Mouse (Mus musculus) left cerebral cortex, adult 11 months (tissue): Measurements from ENCODE around the gene Tmem253.

Experiments
- DNase-seq: peaks from one replicate; pipeline ENCODE4 v3.0.0; 2022; ENCODE audit warnings: low spot score

Tmem253 gene

DNA sequence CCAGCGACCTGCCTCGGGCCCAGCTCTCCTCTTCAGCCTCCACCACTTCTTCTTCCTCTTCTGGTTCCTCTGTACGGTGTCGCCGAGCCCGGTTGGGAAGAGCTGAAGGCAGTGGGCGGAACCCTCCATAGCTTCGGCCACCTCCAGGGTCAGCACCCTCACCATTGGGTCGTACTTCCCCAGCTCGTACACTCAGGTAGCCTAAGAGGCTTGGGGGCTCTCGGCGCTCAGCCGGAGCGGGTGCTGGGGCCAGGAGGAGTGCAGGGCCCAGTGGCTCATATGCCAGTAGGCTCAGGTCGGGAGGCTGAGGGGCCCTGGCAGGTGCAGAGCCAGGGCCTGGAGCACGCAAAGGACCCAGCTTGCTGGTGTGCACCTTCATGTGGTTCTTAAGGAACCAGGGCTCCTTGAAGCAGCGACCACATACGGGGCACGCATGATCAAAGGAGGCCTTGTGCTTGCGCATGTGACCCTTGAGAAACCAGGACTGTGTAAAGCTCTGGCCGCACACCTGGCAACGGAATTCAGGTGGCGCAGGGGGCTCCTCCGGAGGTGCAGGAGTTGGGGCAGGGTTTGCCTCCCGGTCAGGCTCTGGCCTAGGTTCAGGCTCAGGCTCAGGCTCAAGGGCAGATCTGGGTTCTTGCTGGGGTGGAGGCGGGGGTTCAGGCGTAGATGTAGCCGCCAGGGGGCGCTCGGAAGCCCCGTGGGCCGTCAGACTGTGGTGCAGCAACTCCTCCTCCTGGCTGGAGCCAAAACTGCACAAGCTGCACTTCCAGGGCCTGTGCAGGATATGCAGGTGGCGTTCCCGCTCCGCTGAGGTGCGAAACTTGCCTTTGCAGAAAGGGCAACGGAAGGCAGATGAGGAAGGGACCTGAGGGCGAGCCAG, 6.9 kb upstream of the Tmem253 start:
- DNase-seq: peak; percentile 86

DNA sequence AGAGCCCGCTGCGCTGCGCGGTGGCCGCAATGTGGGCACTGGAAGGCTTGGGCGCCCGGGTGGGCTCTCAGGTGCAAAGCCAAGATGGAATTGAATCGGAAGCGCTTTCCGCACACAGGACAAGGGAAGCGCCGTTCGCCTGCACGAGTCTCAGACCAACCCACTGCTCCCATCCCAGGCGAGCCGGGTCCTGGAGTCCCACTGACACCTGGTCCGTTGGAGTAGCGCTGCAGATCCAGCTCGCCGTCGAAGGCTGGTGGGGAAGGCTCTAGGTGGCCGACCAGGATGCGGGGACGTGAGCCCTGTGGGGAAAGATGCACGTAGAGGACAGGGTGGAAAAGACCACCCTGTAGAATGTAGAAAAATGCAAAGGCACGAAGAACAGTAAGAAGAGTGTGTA, 6.1 kb upstream of the Tmem253 start:
- DNase-seq: no peak

DNA sequence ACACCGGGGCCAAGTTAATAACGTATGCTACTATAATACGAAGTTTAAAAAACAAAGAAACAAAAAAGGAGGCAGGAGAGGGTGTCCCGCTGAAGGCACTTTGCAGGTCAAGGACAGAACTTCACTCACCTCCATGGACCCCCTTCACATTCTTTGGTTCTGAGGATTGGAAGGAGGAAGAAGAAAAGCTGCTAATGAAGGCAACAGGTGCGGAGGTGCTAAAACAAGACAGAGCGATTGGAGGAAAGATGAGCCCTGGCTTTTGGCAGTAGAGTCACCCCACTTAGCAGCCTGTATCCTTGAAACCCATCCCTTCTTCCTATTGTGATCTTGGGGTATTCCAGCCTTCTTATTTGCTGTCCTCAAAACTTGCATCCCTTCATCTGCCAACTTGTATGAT, 5.6 kb upstream of the Tmem253 start:
- no peak for DNase-seq

- no peak for DNase-seq
Observed at GRCm38 (mm10) chr14:52010446-52011111, 4.9 kb upstream of the Tmem253 start.

DNA sequence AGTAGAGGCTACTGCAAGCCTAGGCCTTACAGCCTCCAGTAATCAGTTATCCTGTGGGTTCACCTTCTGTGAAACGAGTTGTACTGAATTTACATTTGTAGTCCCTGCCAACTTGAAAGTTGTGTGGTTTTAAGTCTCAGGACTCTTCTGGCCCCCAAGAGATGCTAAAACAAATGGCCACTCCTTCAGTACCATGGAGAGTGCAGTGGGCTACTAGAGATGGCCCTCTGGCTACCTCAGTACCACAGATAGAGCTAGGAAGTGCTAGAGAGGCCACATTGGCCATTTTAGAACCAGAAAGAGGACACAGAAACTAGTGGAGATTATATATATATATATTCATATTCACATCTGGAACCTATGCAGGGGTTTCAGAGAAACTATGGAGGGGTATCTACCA, 3.8 kb upstream of the Tmem253 start:
- no peak for DNase-seq

- DNase-seq: peak; percentile 56
Observed at GRCm38 (mm10) chr14:52012085-52012484, 3.4 kb upstream of the Tmem253 start.

DNA sequence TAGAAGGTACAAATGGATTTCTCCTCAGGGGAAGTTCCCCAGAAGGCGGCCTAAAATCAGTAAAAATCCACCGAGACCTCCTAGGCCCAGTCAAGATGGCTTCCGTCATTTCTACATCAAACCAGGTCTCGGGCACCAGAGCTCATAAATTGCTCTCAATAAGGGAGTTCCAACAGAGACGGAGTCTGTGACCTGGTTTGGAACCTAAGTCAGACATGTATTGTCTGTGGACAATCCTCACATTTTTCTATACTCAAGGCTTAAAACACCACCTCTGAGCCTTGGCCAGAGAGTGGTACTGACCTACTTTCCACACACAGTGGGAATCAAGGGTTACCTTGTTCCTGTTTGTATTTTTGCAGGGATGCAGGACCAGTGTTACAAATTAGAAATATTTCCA, 2.9 kb upstream of the Tmem253 start:
- DNase-seq: no peak

DNA sequence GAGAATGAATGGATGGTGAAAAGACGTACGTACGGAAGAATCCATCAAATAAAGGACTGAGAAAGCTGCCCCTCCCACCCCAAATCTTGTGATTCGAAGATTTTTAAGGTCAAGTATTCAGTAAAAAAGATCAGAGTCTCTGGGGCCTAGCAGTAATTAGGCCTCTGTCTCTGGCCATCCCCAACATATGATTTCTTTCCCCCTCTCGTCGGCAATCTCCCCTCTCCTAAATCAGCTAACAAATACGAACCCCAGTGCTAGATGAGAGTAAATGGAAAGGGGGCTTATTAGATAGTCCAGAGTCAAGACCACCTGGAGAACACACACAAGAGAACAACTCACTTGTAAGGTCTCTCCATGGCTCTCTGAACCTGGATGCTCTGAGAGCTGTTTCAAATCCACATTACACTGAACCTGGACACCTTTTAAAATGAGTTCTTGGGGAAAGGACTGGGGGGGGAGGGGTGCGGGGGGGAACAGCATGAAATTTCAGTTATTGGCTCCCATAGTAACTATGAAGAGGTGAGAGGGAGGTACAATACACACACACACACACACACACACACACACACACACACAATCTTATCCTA, 2.3 kb upstream of the Tmem253 start:
- no peak for DNase-seq

GRCm38 (mm10) chr14:52013771-52014219, 1.7 kb upstream of the Tmem253 start:
- no peak for DNase-seq

DNA sequence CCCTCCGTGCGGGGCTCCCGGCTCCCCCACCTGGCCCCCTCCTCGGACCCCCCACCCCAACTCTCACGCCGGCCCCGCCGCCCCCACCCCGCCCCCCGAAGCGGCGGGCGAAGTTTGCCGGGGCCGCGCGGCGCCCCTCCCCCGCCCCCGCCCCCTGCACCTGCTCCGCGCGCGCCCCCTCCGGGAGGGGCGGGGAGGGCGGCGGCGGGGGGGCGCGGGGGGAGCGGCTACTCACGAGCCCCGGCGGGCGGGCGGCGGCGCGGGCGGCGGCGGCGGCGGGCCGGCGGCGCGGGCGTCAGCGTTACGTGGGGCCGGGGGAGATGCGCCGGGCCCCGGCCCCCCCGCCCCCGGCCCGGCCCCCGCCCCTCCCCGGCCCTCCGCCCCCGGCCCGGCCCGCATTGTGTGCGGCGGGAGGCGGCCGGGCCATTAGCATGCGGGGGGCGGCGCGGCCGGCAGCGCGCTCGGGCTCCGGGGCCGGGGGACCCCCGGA, 1.1 kb upstream of the Tmem253 start:
- DNase-seq: no peak

DNA sequence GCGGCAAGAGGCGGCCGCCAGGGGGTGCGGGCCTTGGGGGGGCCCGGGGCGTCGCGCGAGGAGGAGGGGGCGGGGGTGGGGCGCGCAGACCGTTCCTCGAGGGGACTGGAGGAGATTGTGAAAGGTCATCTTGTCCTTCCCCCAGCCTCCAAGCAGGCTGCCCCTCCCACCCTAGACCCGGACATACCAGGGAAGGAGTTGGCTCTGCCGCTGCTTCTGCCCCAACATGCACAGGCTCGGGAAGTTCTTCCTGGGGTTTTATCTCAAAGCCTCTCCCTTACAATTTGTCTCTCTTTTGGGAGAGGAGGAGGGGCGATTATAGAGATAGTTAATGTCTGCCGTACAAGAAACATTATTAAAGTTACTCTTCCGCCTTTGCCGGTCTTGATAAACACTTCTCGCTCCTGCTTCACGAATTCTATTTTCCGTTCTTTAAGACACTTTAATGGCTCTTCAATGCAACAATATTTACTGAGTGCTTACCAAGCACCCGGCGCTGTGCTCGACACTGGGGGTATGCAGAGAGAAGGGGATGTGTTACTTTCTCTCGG, 622 bp upstream of the Tmem253 start:
- DNase-seq: no peak

- DNase-seq: no peak
Observed at GRCm38 (mm10) chr14:52016625-52017405, 1.4 kb downstream of the Tmem253 start.

GRCm38 (mm10) chr14:52017662-52018061, 2.2 kb downstream of the Tmem253 start:
- no peak for DNase-seq

DNA sequence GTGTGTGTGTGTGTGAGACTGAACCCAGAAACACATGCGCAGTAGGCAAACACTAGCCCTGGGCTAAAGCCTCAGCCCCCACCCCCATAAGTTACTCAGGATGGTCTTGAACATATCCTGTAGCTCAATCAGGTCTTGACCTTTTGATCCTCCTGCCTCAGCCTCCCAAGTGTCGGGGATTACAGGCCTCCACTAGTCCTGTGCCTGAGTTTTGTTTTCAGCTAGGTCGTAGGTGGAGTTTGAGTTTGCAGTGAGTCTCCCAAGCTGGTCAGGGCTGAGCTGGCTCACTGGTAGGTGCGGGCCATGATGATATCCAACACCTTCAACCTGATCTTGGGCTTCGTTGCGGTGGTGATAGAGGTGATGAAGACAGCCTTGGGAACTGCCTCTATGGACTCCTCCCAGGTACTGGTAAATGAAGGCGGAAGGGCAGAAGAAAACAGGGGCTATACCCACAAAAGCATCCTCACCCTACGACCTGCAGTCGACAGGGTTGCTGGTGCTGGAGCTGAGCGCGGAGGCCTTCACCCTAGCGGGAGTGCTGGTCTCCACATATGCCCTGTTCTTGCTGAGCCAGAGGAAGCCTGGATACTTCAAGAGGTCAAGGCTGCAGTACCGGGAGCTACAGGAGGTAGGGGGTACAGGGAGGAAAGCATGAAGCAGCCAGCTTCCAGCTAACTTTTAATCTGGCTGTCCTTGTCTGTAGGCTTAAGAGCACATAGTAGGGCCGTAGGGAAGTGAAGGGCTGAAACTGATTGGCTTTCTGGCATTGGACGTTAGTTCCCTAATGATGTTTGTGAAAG, 3.0 kb downstream of the Tmem253 start:
- no peak for DNase-seq

- DNase-seq: no peak
Observed at GRCm38 (mm10) chr14:52019051-52019589, 3.7 kb downstream of the Tmem253 start.

DNA sequence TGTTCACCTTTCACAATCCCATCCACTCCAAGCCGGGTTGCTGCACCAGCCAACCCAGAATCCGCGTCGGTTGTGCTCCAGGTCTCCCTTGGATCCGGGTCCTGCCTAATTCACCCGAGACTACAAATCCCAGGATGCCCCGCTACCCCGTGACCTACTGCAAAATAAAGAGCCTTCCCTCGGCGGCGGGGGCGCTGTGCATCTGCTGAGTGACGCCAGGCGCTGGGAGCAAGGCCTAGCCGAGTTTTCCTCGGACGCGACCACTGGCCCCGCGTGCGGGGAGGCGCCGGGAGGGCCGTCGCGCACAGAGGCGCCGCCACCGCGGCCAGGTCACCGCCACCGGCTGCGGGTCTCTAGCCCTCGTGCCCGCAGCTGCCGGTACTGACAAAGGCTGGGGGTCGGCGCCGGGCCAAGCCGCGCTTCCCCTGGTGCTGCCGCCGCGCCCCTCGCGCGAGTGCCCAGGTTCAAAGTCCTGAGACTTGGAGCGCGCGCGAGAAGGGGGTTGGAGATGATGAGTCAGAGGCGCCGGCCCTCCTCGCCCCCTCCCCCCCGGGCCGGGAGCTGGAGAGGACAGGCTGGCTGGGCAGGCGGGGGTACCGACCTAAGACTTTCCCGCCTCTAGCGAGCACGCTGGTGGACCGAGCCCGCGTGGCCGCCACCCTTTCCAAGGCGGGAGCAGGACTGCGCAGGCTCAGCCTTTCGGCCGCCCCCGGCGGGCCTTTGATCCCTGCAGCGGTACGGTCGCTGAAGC, 4.3 kb downstream of the Tmem253 start:
- DNase-seq: peak; percentile 98

DNA sequence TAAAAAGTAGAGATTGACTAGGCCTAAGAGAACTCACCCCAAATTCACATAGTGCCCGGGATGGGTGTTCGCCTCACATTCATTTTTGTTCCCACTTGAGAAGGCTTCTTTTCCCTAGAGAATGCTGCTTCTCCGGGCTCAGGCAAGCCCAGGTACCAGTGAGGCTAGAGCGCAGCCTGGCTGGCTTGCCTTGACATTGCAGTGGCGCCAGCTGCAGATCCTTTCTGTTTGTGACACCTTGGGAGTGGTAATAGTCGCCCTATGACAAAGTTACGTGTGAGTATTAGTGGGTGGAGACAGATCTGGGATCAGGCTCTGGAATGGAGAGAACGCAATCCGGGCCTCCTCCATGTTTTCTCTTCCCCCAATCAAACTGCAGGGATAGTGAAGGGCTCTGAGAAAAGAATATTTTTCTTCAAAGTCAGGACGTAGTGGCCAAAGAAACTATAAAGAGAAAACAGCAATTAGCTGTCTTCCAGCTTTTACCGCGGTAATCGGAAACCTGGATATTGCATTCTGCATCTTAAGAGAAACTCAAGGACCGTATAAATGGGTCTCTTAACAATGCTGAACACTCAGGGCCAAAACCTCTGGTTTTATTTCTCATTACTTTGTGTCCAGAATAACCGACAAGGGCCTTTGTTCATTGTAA, 5.2 kb downstream of the Tmem253 start, which contains the start of gene Zfp219:
Gene Zfp219 (minus strand): TSS at position 248 of the 652 bp plus-strand sequence.
- peak; percentile 71 for DNase-seq

DNA sequence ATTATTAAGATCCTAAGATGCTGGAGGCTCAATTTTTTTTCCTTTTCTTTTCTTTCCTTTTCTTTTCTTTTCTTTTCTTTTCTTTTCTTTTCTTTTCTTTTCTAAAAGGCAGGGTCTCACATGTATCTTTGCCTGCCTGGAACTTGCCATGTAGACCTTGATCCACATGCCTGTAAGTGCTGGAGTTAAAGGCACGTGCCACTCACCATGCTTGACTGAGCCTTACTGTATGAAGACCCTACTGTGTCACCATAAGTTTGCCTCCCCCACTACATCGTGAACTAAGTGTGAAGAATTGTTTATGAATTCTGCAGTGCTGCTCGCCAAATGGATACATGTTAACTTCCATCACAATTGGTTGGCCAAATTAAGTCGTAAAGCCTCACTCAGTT, 5.7 kb downstream of the Tmem253 start:
- no peak for DNase-seq

- no peak for DNase-seq
Observed at GRCm38 (mm10) chr14:52021568-52022212, 6.2 kb downstream of the Tmem253 start.
